Mouse (Mus musculus) cerebellum, adult 2 months (tissue): ENCODE measurements around the gene Lamb1.

ENCODE experiments used
- CTCF ChIP-seq: fragments of 200-500 bp; IDR thresholded peaks from 2 replicates; pipeline ENCODE4 v1.5.1; 2011; ENCODE audit warnings: low read depth, mild to moderate bottlenecking, control low read depth, low read length, moderate library complexity, borderline replicate concordance; ENCODE audit not compliant: insufficient read depth
- POLR2A ChIP-seq: fragments of 200-500 bp; IDR thresholded peaks from 2 replicates; pipeline ENCODE4 v1.6.1; 2011; ENCODE audit warnings: low read length, control low read depth, borderline replicate concordance; ENCODE audit not compliant: insufficient read depth

DNA sequence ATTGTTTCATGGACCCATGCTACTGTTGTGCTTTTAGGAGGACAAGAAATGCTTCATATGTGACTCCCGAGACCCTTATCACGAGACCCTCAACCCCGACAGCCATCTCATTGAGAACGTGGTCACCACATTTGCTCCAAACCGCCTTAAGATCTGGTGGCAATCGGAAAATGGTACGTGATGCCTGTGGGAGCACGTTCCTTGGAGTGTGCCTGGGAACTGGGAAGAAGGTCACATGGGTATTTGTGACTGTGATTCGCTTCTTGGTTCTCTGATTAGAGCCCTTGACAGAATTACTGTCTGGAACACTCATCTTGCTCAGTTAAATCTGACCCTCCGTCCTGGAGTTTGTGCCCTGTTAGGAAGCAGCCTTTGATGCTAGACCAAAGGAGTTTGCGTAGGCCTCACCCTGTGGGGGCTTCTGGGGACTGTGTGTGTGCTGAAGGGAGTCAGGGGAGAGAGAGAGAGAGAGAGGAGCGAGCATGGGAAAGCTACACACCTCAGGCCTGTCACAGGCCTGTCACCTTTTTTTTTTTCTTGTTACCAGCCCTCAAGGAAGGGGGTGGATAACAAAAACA is 4.1 kb downstream of the Lamb1 start:
- TF ChIP-seq POLR2A (no peak), CTCF (no peak)
